Comparison of ENCODE assay signal across 9 mouse cellular contexts in the genomic region with DNA sequence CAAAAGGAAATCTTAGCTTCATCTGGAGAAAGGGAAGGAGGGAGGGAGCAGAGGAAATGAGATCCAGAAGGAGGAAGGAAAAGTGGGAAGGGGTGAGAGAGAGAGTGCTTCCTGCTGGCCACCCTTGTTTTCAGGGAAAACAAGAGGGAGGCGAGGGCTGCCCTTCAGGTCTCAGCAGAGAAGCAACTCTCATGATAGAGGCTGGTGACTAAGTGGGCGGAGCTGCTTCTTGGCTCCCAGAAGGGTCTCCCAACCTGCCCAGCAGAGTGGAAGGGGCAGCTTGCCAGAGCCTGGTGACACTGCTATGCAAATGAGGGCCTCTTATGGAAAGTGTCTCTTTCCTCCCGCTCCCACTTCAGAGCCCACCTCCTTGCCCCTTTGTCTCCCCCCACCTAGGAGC.
DNase-seq lines count a peak whose midpoint lies in the region; ATAC-seq and TF ChIP-seq lines count a peak whose summit lies in the region.
"Had no signal": no experiment of that assay in that cellular context is flagged by ENCODE, and none has a peak within 500 bp of the region (broad histone marks: within the 10 kb centered on the region; RNA-seq: fewer than 3 reads in every experiment).

No protein-coding gene starts in this region.

- 33% methylated on average over 3 of the region's 3 CpGs for WGBS in cerebellum, adult 2 months
- 10% methylated on average over 3 of the region's 3 CpGs for WGBS in forebrain, embryonic 15.5 days
- 19% methylated on average over 3 of the region's 3 CpGs for WGBS in midbrain, embryonic 16.5 days

- TF ChIP-seq CTCF in cerebellum, adult 2 months (IDR thresholded peaks at IDR 0.05; ENCODE audit: borderline replicate concordance, insufficient read depth, low read depth, low read length) = no peak

- H3K4me1 ChIP-seq in cerebellum, adult 2 months (ENCODE audit: control insufficient read depth, insufficient read depth, low read length) = no peaks in the 10 kb centered on the region
- H3K4me1 ChIP-seq in forebrain, embryonic 15.5 days = peaks cover 16% of the 10 kb centered on the region
- H3K4me1 ChIP-seq in midbrain, embryonic 16.5 days (ENCODE audit: control insufficient read depth, insufficient read depth, low read length) = peaks cover 4% of the 10 kb centered on the region; the same call in 1 of the 2 replicates

- H3K36me3 ChIP-seq in forebrain, embryonic 15.5 days = no peaks in the 10 kb centered on the region
- no peaks in the 10 kb centered on the region for H3K36me3 ChIP-seq in midbrain, embryonic 16.5 days (ENCODE audit: control insufficient read depth, insufficient read depth, low read length)

- TF ChIP-seq POLR2A in cerebellum, adult 2 months (IDR thresholded peaks at IDR 0.05; ENCODE audit: borderline replicate concordance, insufficient read depth, low read length) = no peak

- H3K4me3 ChIP-seq in cerebellum, adult 2 months (replicated peaks; ENCODE audit: insufficient read depth, low read depth, low read length) = no peak overlapping the region
- no peak overlapping the region for H3K4me3 ChIP-seq in forebrain, embryonic 15.5 days
- no peak overlapping the region for H3K4me3 ChIP-seq in midbrain, embryonic 16.5 days (ENCODE audit: low read depth, low read length)

- H3K4me2 ChIP-seq in forebrain, embryonic 15.5 days (replicated peaks) = 0 out of 2 replicates have a peak overlapping the region, but pooled peaks have one; percentile 2
- H3K4me2 ChIP-seq in midbrain, embryonic 16.5 days (ENCODE audit: low read length) = no peak overlapping the region

- ATAC-seq in forebrain, embryonic 15.5 days (replicated peaks) = peak; percentile 75
- ATAC-seq in midbrain, embryonic 16.5 days = 0 out of 2 replicates have a peak, but pooled peaks have one; percentile 51

- H3K27ac ChIP-seq in cerebellum, adult 2 months (ENCODE audit: insufficient read depth, low read length) = no peak overlapping the region
- H3K27ac ChIP-seq in forebrain, embryonic 15.5 days (replicated peaks) = no peak overlapping the region
- H3K27ac ChIP-seq in midbrain, embryonic 16.5 days (ENCODE audit: low read length) = no peak overlapping the region

- no peaks in the 10 kb centered on the region for H3K27me3 ChIP-seq in cerebellum, adult 2 months (ENCODE audit: control insufficient read depth, insufficient read depth, low read length)
- H3K27me3 ChIP-seq in forebrain, embryonic 15.5 days = no peaks in the 10 kb centered on the region
- no peaks in the 10 kb centered on the region for H3K27me3 ChIP-seq in midbrain, embryonic 16.5 days (ENCODE audit: control insufficient read depth, insufficient read depth, low read depth, low read length)

- no peaks in the 10 kb centered on the region for H3K9me3 ChIP-seq in forebrain, embryonic 15.5 days
- no peaks in the 10 kb centered on the region for H3K9me3 ChIP-seq in midbrain, embryonic 16.5 days (replicated peaks; ENCODE audit: control insufficient read depth, low read length, poor library complexity, severe bottlenecking)

- DNase-seq in cerebellum, postnatal 10 days = peak; percentile 93 to 95
- no peak for DNase-seq in cerebellum, adult 2 months
- peak; percentile 16 to 41 for DNase-seq in kidney, postnatal 4 days
- DNase-seq in kidney, adult 8-10 months = no peak
- no peak for DNase-seq in T-cell, adult 2 months (ENCODE audit: low spot score)
- no peak for DNase-seq in spleen, postnatal 10 days (ENCODE audit: low spot score in 2 of 2)
- DNase-seq: adrenal gland, postnatal 25 days had no signal

- H3K9ac ChIP-seq in forebrain, embryonic 15.5 days (replicated peaks) = no peak overlapping the region
- no peak overlapping the region for H3K9ac ChIP-seq in midbrain, embryonic 16.5 days (ENCODE audit: low read depth, low read length)

Comparison
In these comparisons a context has a peak if more than half of its experiments do, and no peak if none do; other contexts are left out.
1. DNase-seq: peak in cerebellum, postnatal 10 days (2 of 2) and kidney, postnatal 4 days (2 of 2); none in cerebellum, adult 2 months (0 of 2), kidney, adult 8-10 months (0 of 2), T-cell, adult 2 months (single experiment) and spleen, postnatal 10 days (0 of 2).